In the genomic region with DNA sequence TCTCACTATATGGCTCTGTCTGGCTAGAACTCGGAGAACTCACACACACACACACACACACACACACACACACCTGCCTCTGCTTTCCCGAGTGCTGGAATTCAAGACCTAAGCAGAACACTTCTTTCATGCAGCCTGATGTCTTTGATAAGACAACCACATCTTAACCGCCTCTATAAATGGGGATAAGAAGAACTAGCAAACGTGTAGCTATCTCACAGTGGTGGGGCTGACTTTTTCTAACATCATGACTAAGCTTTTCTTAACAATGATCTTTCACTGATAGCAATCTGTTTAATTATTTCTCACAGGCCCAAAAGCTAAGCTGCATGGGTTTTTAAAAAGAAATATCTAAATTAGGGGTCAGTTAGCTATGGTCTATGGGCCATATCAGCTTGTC, we compare ENCODE assay signal across 13 mouse cellular contexts.
"Had no signal": no experiment of that assay in that cellular context is flagged by ENCODE, and none has a peak within 500 bp of the region (broad histone marks: within the 10 kb centered on the region; RNA-seq: fewer than 3 reads in every experiment).

No protein-coding gene starts in this region.

- ATAC-seq: midbrain, embryonic 15.5 days had no signal

- H3K27ac ChIP-seq: liver, embryonic 14.5 days; midbrain, embryonic 10.5 days; midbrain, embryonic 12.5 days; midbrain, embryonic 15.5 days; neural tube, embryonic 12.5 days; stomach, embryonic 15.5 days had no signal

- H3K36me3 ChIP-seq: midbrain, embryonic 10.5 days; midbrain, embryonic 12.5 days; midbrain, embryonic 15.5 days; neural tube, embryonic 12.5 days; stomach, embryonic 15.5 days had no signal

- H3K9ac ChIP-seq: liver, embryonic 14.5 days; lung, embryonic 14.5 days; midbrain, embryonic 12.5 days; midbrain, embryonic 15.5 days; neural tube, embryonic 12.5 days; stomach, embryonic 15.5 days had no signal

- DNase-seq: retina, postnatal 1 day; right cerebral cortex, adult 18-20 months; right cerebral cortex, postnatal 25 days; right cerebral cortex, postnatal 4 days; thymus, adult 2 months; thymus, postnatal 36 days had no signal

- H3K4me3 ChIP-seq: midbrain, embryonic 10.5 days; midbrain, embryonic 12.5 days; midbrain, embryonic 15.5 days; neural tube, embryonic 12.5 days; stomach, embryonic 15.5 days had no signal

- H3K27me3 ChIP-seq: midbrain, embryonic 12.5 days; midbrain, embryonic 15.5 days; neural tube, embryonic 12.5 days; stomach, embryonic 15.5 days had no signal

- H3K9me3 ChIP-seq: midbrain, embryonic 10.5 days; midbrain, embryonic 12.5 days; midbrain, embryonic 15.5 days; neural tube, embryonic 12.5 days; stomach, embryonic 15.5 days had no signal

- H3K4me2 ChIP-seq: lung, embryonic 14.5 days; midbrain, embryonic 12.5 days; midbrain, embryonic 15.5 days; neural tube, embryonic 12.5 days; stomach, embryonic 15.5 days had no signal
